Mouse (Mus musculus): Measurements from ENCODE around the gene Hspa1l. TPM values are rescaled to one million over a fixed set of nuclear protein-coding genes. Genes with fewer than 3 reads are reported as not detected.
"Not testable (repeated sequence)": the region's sequence is repeated elsewhere in the genome, so short reads cannot be mapped to it uniquely, and the experiment has no call there.

Hspa1l gene
- polyA plus RNA-seq, 1 experiment from 2014 or later = 1.4 TPM

DNA sequence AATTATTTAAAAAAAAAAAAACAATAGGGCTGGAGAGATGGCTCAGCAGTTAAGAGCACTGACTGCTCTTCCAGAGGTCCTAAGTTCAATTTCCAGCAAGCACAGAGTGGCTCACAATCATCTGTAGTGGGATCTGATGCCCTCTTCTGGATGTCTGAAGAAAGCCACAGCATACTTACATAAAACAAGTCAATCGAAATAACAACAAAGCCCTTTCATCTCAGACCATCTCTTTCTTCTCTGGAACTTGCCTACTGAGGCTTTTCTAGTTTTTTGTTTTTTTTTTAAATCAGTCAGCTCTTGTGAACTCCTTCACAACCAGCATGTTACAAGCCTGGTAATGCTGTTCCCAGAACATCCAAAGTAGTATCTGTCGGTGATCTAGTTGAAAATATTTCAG, 8.2 kb downstream of the Hspa1l start:
- Histone ChIP-seq H3K4me1 (ENCODE audit: control insufficient read depth, insufficient read depth, low read depth, low read length) (peaks cover 17% of the 10 kb centered on the region), H3K27ac (ENCODE audit: low read depth, low read length) (no peak overlapping the region), H3K36me3 (ENCODE audit: control insufficient read depth, insufficient read depth, low read length) (peaks cover 4% of the 10 kb centered on the region; the same call in 1 of the 2 replicates), H3K27me3 (replicated peaks; ENCODE audit: control insufficient read depth, insufficient read depth, low read length) (no peaks in the 10 kb centered on the region), H3K4me3 (ENCODE audit: low read length) (peak overlapping the region; percentile 76), H3K9ac (ENCODE audit: low read depth, low read length) (peak overlapping the region; percentile 93), H3K9me3 (ENCODE audit: control insufficient read depth, low read length) (no peaks in the 10 kb centered on the region), H3K4me2 (ENCODE audit: low read length) (peak overlapping the region; percentile 70)
- 17% methylated on average over 2 of the region's 2 CpGs for WGBS
- ATAC-seq = no peak

DNA sequence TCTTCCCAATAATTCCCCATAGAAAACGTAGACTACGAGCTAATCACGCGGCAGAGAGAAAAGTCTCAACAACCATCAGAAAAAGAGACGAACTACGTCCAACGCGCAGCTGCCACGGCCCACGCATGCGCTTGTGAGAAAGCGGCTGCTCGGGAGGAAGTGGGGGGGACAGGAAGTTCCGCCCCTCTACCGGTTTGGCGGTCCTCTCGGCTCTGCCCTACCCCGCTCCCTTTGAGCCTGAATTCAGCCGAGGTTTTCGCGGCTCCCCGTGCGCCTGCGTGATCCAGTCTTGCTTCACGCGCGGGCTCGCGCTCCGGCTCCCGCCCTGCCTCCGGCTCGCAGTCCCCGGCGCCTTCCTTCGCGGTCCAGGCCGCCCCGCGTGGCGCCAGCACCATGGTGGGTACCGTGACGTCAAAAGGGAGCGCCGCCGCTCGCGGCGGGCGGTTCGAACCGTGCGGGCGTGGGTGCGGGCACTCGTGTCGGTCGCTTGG, 9.2 kb downstream of the Hspa1l start, which contains the start of gene Lsm2:
Gene Lsm2, plus strand, starts transcription at position 173 of the 491 bp plus-strand sequence.
- peak within 1 kb of the TSS; percentile 70 for H3K4me2 ChIP-seq (ENCODE audit: low read length)
- under 1% methylated on average over 56 of the region's 58 CpGs for WGBS
- peak; percentile 97 for ATAC-seq
- H3K4me1 ChIP-seq (ENCODE audit: control insufficient read depth, insufficient read depth, low read depth, low read length) = peaks cover 17% of the 10 kb centered on the region
- H3K9ac ChIP-seq (ENCODE audit: low read depth, low read length) = peak within 1 kb of the TSS; percentile 93
- H3K9me3 ChIP-seq (ENCODE audit: control insufficient read depth, low read length) = no peaks in the 10 kb centered on the region
- peak within 1 kb of the TSS; percentile 76 for H3K4me3 ChIP-seq (ENCODE audit: low read length)
- H3K27ac ChIP-seq (ENCODE audit: low read depth, low read length) = peak within 1 kb of the TSS; percentile 97
- peaks cover 5% of the 10 kb centered on the region; the same call in 1 of the 2 replicates for H3K36me3 ChIP-seq (ENCODE audit: control insufficient read depth, insufficient read depth, low read length)
- H3K27me3 ChIP-seq (replicated peaks; ENCODE audit: control insufficient read depth, insufficient read depth, low read length) = no peaks in the 10 kb centered on the region

DNA sequence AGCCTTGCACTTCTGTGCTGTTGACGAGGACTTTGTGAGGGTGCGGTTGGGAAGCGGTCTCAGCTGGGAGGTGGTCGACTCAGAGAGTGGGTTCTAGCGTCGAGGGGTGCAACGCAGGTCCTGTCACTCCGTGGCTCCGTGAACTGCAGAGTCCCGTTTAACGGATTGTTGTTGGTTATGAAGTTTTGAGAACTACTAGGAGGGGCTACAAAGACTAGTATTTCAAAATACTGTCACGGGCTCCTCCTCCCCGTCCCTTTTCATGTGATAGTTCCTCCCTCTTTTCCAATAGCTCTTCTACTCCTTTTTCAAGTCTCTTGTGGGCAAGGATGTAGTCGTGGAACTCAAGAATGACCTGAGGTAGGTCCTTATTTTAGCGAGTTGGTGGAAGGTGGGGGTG, 9.8 kb downstream of the Hspa1l start:
- Histone ChIP-seq H3K36me3 (ENCODE audit: control insufficient read depth, insufficient read depth, low read length) (peaks cover 5% of the 10 kb centered on the region; the same call in 1 of the 2 replicates), H3K9me3 (ENCODE audit: control insufficient read depth, low read length) (no peaks in the 10 kb centered on the region), H3K27me3 (replicated peaks; ENCODE audit: control insufficient read depth, insufficient read depth, low read length) (no peaks in the 10 kb centered on the region), H3K4me3 (ENCODE audit: low read length) (peak overlapping the region; percentile 76), H3K9ac (ENCODE audit: low read depth, low read length) (peak overlapping the region; percentile 93), H3K4me1 (ENCODE audit: control insufficient read depth, insufficient read depth, low read depth, low read length) (peaks cover 17% of the 10 kb centered on the region), H3K4me2 (ENCODE audit: low read length) (peak overlapping the region; percentile 70), H3K27ac (ENCODE audit: low read depth, low read length) (peak overlapping the region; percentile 97)
- no peak; the same call in none of the 2 replicates for ATAC-seq
- under 1% methylated on average over 15 of the region's 15 CpGs for WGBS

DNA sequence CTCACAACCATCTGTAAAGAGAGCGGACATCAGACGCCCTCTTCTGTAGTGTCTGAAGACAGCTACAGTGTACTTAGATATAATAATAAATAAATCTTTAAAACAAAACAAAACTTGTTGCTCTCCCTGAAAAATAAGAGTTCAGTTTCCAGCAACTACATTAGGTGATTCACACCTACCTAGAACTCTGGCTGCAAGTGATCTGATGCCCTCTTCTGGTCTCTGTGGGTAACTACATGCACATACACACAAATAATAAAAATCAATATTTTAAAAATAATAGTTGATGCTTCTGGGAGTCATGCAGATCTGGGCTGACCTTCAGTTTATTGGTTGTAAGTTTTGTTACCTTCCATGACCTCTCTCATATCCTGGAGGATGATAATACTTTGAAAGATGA, 11.7 kb downstream of the Hspa1l start:
- Histone ChIP-seq H3K4me3 (ENCODE audit: low read length) (no peak overlapping the region), H3K27me3 (replicated peaks; ENCODE audit: control insufficient read depth, insufficient read depth, low read length) (no peaks in the 10 kb centered on the region), H3K36me3 (ENCODE audit: control insufficient read depth, insufficient read depth, low read length) (peaks cover 5% of the 10 kb centered on the region; the same call in 1 of the 2 replicates), H3K27ac (ENCODE audit: low read depth, low read length) (no peak overlapping the region), H3K4me1 (ENCODE audit: control insufficient read depth, insufficient read depth, low read depth, low read length) (peaks cover 17% of the 10 kb centered on the region), H3K4me2 (ENCODE audit: low read length) (no peak overlapping the region), H3K9me3 (ENCODE audit: control insufficient read depth, low read length) (no peaks in the 10 kb centered on the region), H3K9ac (ENCODE audit: low read depth, low read length) (no peak overlapping the region)
- ATAC-seq = no peak
- WGBS = 71% methylated on average over 2 of the region's 2 CpGs

DNA sequence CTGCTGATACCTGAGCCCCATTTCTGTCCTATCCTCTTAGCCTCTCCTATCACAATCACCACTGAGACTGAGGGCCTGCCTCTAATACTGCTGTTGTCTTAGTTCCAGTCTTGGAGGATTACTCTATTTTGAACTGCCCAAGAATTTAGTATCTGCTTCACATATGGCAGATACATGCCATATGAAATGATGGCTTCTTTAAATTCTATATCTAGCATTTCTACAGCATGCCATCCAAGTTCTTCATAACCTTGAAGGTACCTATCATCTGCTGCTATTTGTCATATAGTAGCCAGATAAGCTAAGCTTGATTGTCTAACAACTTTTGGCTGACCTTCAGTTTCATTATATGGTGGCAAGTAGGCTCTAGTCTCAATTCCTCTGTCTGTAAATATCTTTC, 22.2 kb downstream of the Hspa1l start:
- H3K9ac ChIP-seq (ENCODE audit: low read depth, low read length) = no peak overlapping the region
- no peaks in the 10 kb centered on the region for H3K27me3 ChIP-seq (replicated peaks; ENCODE audit: control insufficient read depth, insufficient read depth, low read length)
- no peaks in the 10 kb centered on the region for H3K9me3 ChIP-seq (ENCODE audit: control insufficient read depth, low read length)
- H3K27ac ChIP-seq (ENCODE audit: low read depth, low read length) = no peak overlapping the region
- no peaks in the 10 kb centered on the region for H3K36me3 ChIP-seq (ENCODE audit: control insufficient read depth, insufficient read depth, low read length)
- no peak overlapping the region for H3K4me2 ChIP-seq (ENCODE audit: low read length)
- H3K4me1 ChIP-seq (ENCODE audit: control insufficient read depth, insufficient read depth, low read depth, low read length) = peaks cover 2% of the 10 kb centered on the region
- H3K4me3 ChIP-seq (ENCODE audit: low read length) = no peak overlapping the region
- ATAC-seq = no peak

DNA sequence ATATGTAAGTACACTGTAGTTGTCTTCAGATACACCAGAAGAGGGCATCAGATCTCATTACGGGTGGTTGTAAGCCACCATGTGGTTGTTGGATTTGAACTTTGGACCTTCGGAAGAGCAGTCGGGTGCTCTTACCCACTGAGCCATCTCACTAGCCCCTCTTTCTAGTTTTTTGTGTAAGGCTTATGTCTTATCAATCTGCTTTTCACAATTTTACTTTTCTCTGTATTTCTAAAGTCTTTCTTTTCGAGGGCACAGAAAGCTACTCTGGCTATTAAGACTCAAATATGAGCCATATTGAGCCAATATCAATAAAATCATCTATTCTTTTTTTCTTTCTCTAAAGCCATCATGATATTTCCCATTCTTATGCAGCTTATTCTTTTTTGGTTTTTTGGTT, 22.7 kb downstream of the Hspa1l start:
- whole genome bisulfite sequencing = 90% methylated on average over 4 of the region's 4 CpGs
- not testable (repeated sequence) for H3K4me2 ChIP-seq (ENCODE audit: low read length); H3K4me1 ChIP-seq (ENCODE audit: control insufficient read depth, insufficient read depth, low read depth, low read length); H3K9ac ChIP-seq (ENCODE audit: low read depth, low read length); H3K36me3 ChIP-seq (ENCODE audit: control insufficient read depth, insufficient read depth, low read length); H3K27me3 ChIP-seq (replicated peaks; ENCODE audit: control insufficient read depth, insufficient read depth, low read length); ATAC-seq; H3K9me3 ChIP-seq (ENCODE audit: control insufficient read depth, low read length); H3K27ac ChIP-seq (ENCODE audit: low read depth, low read length); H3K4me3 ChIP-seq (ENCODE audit: low read length)

DNA sequence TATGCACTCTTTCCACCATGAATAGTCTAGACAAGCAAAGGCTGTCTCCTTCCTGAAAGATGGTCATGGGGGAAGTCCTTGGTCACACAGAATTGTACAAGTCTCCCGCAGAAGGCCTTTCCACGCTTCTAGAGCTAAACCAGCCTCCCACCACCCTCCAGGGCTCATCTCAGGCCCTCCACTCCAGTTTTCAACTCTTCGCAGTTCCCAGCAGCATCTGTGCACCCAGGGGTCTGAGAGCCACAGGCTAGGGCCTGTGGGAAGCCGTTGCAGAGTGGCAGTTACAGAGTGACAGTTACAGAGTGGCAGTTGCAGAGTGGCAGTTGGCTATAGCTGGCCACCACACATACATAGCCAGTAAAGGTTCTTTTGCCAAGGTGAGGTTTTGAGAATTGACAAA, 23.4 kb downstream of the Hspa1l start:
- not testable (repeated sequence) for H3K27ac ChIP-seq (ENCODE audit: low read depth, low read length); H3K9ac ChIP-seq (ENCODE audit: low read depth, low read length); H3K4me3 ChIP-seq (ENCODE audit: low read length); H3K27me3 ChIP-seq (replicated peaks; ENCODE audit: control insufficient read depth, insufficient read depth, low read length); H3K36me3 ChIP-seq (ENCODE audit: control insufficient read depth, insufficient read depth, low read length); H3K4me1 ChIP-seq (ENCODE audit: control insufficient read depth, insufficient read depth, low read depth, low read length); ATAC-seq; H3K9me3 ChIP-seq (ENCODE audit: control insufficient read depth, low read length); H3K4me2 ChIP-seq (ENCODE audit: low read length)
- 95% methylated on average over 4 of the region's 4 CpGs for WGBS

DNA sequence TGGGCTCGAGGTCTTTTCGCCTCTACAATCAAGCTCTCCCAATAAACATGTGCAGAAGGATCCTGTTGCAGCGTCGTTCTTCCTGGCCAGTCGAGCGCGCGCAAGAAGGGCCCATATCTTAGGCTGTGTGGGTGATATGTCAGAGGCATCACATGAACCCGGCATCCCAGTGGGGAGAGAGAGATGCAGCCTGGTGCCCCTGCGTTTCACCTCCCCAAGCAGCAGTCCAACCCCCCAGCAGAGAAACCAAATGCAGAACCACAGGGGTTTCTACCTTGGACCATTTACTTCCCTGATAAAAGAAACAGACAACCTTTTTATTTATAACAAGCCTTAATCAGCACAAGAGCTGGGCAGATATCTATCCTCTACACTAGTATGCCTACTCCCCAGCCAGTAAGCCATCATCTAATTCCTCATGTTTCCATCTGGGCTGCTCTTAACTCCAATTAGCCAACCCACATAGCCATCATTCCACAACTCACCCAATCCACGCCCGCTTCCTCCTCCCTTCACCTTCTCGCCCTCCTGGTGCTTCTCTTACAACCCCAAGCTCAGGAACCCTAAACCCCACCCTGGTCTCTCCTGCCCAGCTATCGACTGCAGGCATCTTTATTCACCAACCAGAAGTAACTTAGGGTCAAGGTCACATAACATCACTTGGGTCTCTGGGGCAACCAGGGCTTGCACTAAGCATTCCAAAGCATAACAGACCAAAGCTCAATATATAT, 24.1 kb downstream of the Hspa1l start:
- Histone ChIP-seq H3K27ac (ENCODE audit: low read depth, low read length) (no peak overlapping the region), H3K4me2 (ENCODE audit: low read length) (no peak overlapping the region), H3K4me1 (ENCODE audit: control insufficient read depth, insufficient read depth, low read depth, low read length) (peaks cover 5% of the 10 kb centered on the region), H3K9me3 (ENCODE audit: control insufficient read depth, low read length) (no peaks in the 10 kb centered on the region), H3K4me3 (ENCODE audit: low read length) (no peak overlapping the region), H3K36me3 (ENCODE audit: control insufficient read depth, insufficient read depth, low read length) (no peaks in the 10 kb centered on the region), H3K27me3 (replicated peaks; ENCODE audit: control insufficient read depth, insufficient read depth, low read length) (no peaks in the 10 kb centered on the region), H3K9ac (ENCODE audit: low read depth, low read length) (no peak overlapping the region)
- no peak for ATAC-seq
- 90% methylated on average over 12 of the region's 14 CpGs for WGBS

DNA sequence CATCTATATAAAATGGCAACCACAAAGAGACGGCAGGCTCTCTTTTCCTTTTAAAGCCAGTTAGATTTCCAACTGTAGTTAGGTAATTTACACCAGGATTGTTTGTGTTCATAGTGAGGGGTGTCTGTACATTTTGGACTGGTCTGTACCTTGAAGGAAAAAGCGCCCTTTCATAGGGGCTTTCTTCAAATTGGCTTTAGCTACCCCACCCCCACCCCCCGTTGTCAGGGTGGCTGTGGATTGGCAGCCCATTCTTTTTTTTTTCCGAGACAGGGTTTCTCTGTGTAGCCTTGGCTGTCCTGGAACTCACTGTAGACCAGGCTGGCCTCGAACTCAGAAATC, 24.6 kb downstream of the Hspa1l start:
- H3K4me1 ChIP-seq (ENCODE audit: control insufficient read depth, insufficient read depth, low read depth, low read length) = peaks cover 6% of the 10 kb centered on the region
- H3K36me3 ChIP-seq (ENCODE audit: control insufficient read depth, insufficient read depth, low read length) = no peaks in the 10 kb centered on the region
- no peak overlapping the region for H3K27ac ChIP-seq (ENCODE audit: low read depth, low read length)
- no peak overlapping the region for H3K4me2 ChIP-seq (ENCODE audit: low read length)
- WGBS = 82% methylated on average over 5 of the region's 5 CpGs
- ATAC-seq = no peak
- H3K4me3 ChIP-seq (ENCODE audit: low read length) = no peak overlapping the region
- no peaks in the 10 kb centered on the region for H3K9me3 ChIP-seq (ENCODE audit: control insufficient read depth, low read length)
- no peaks in the 10 kb centered on the region for H3K27me3 ChIP-seq (replicated peaks; ENCODE audit: control insufficient read depth, insufficient read depth, low read length)
- H3K9ac ChIP-seq (ENCODE audit: low read depth, low read length) = no peak overlapping the region

Measured in hindbrain, embryonic 16.5 days (tissue).